Mouse (Mus musculus) gastrocnemius, postnatal 36 days (tissue): ENCODE measurements around the gene Zgrf1. TPM values are rescaled to one million over a fixed set of nuclear protein-coding genes. Genes with fewer than 3 reads are reported as not detected.

Experiments used
- DNase-seq, 2 experiments: peaks; one replicate each; pipeline ENCODE4 v3.0.0; 2022
- intact Hi-C: fragments of 180-260 bp; cut with DNase I; formaldehyde crosslinking; loops from one replicate; pipeline ENCODE4 v1.15.1; 2025
- total RNA-seq, 2 experiments: library from RNA; stranded (reverse); gene quantifications; 2 replicates each; pipeline ENCODE4 v1.2.3; 2021

Gene Zgrf1
- total RNA-seq, 2 experiments from 2014 or later, result 0.59 to 0.64 TPM

- DNase-seq, result no peak
- intact Hi-C loops, result loop anchor here (2.0 kb wide), 1 partner anchor 101 kb away; no protein-coding TSS in a partner anchor
Observed at GRCm38 (mm10) chr3:127553720-127554043, 393 bp downstream of the Zgrf1 start.

GRCm38 (mm10) chr3:127554723-127555122 is 1.4 kb downstream of the Zgrf1 start:
- intact Hi-C loops, result loop anchor here (2.0 to 5.0 kb wide), 2 partner anchors 102 to 232 kb away; no protein-coding TSS in a partner anchor
- DNase-seq, result no peak

GRCm38 (mm10) chr3:127558201-127558600 is 4.9 kb downstream of the Zgrf1 start:
- DNase-seq, result no peak
- intact Hi-C loops, result loop anchor here (5.0 kb wide), 1 partner anchor 236 kb away; no protein-coding TSS in a partner anchor

GRCm38 (mm10) chr3:127562974-127563373 is 9.7 kb downstream of the Zgrf1 start:
- DNase-seq, result no peak
- intact Hi-C loops, result no loop called here

GRCm38 (mm10) chr3:127565129-127565528 is 11.8 kb downstream of the Zgrf1 start:
- intact Hi-C loops, result no loop called here
- DNase-seq, result no peak

GRCm38 (mm10) chr3:127572557-127572956 is 19.3 kb downstream of the Zgrf1 start:
- DNase-seq, result no peak
- intact Hi-C loops, result no loop called here

- intact Hi-C loops, result no loop called here
- no peak for DNase-seq
Observed at GRCm38 (mm10) chr3:127597136-127597535, 43.8 kb downstream of the Zgrf1 start.

- intact Hi-C loops, result no loop called here
- DNase-seq, result no peak
Observed at GRCm38 (mm10) chr3:127608109-127608508, 54.8 kb downstream of the Zgrf1 start.

GRCm38 (mm10) chr3:127625296-127625695 is 72.0 kb downstream of the Zgrf1 start:
- peak; percentile 42 to 49 for DNase-seq
- intact Hi-C loops, result loop anchor here (2.0 kb wide), 1 partner anchor 134 kb away; no protein-coding TSS in a partner anchor

- DNase-seq, result no peak
- intact Hi-C loops, result loop anchor here (2.0 kb wide), 1 partner anchor 133 kb away; no protein-coding TSS in a partner anchor
Observed at GRCm38 (mm10) chr3:127625701-127626399, 72.6 kb downstream of the Zgrf1 start.

- DNase-seq, result no peak
- intact Hi-C loops, result no loop called here
Observed at GRCm38 (mm10) chr3:127626524-127626923, 73.2 kb downstream of the Zgrf1 start.

- intact Hi-C loops, result no loop called here
- no peak for DNase-seq
Observed at GRCm38 (mm10) chr3:127627151-127627955, 74.1 kb downstream of the Zgrf1 start.

GRCm38 (mm10) chr3:127627956-127628310 is 74.6 kb downstream of the Zgrf1 start:
- intact Hi-C loops, result no loop called here
- DNase-seq, result no peak

GRCm38 (mm10) chr3:127628311-127629184 is 75.3 kb downstream of the Zgrf1 start:
- no peak for DNase-seq
- intact Hi-C loops, result no loop called here

GRCm38 (mm10) chr3:127630190-127630589 is 76.9 kb downstream of the Zgrf1 start:
- no peak for DNase-seq
- intact Hi-C loops, result no loop called here

- intact Hi-C loops, result no loop called here
- DNase-seq, result no peak
Observed at GRCm38 (mm10) chr3:127630735-127631372, 77.6 kb downstream of the Zgrf1 start.

GRCm38 (mm10) chr3:127631582-127631981 is 78.3 kb downstream of the Zgrf1 start:
- no peak for DNase-seq
- intact Hi-C loops, result no loop called here

- DNase-seq, result no peak
- intact Hi-C loops, result no loop called here
Observed at GRCm38 (mm10) chr3:127632531-127632930, 79.2 kb downstream of the Zgrf1 start.

GRCm38 (mm10) chr3:127633080-127634032 is 80.1 kb downstream of the Zgrf1 start, which contains the start of gene Neurog2:
Gene Neurog2 (plus strand): TSS chr3:127633135.
- DNase-seq, result no peak
- intact Hi-C loops, result loop anchor here (2.0 kb wide), 1 partner anchor 315 kb away; no protein-coding TSS in a partner anchor
